Mouse (Mus musculus) right cerebral cortex, postnatal 14 days (tissue): Measurements from ENCODE around the gene Mtfr1l.
"Not testable (repeated sequence)": the region's sequence is repeated elsewhere in the genome, so short reads cannot be mapped to it uniquely, and the experiment has no call there.

Source experiments
- DNase-seq: peaks from one replicate; pipeline ENCODE4 v3.0.0; 2022

The Mtfr1l gene

GRCm38 (mm10) chr4:134514309-134514930 lies 20.8 kb downstream of the Mtfr1l start:
- DNase-seq = no peak

- DNase-seq = peak; percentile 72
Measured at GRCm38 (mm10) chr4:134512798-134513197, 22.4 kb downstream of the Mtfr1l start.

GRCm38 (mm10) chr4:134511730-134512129 lies 23.5 kb downstream of the Mtfr1l start:
- DNase-seq = no peak

GRCm38 (mm10) chr4:134510845-134511411 lies 24.3 kb downstream of the Mtfr1l start, which contains the start of gene Aunip:
TSS of gene Aunip (plus strand) at chr4:134510999.
- peak; percentile 94 for DNase-seq

- DNase-seq = no peak
Measured at GRCm38 (mm10) chr4:134510396-134510795, 24.8 kb downstream of the Mtfr1l start.

GRCm38 (mm10) chr4:134506713-134507112 lies 28.5 kb downstream of the Mtfr1l start:
- no peak for DNase-seq

- DNase-seq = no peak
Measured at GRCm38 (mm10) chr4:134505966-134506594, 29.1 kb downstream of the Mtfr1l start.

GRCm38 (mm10) chr4:134505303-134505789 lies 29.8 kb downstream of the Mtfr1l start:
- DNase-seq = no peak

GRCm38 (mm10) chr4:134503686-134504357 lies 31.4 kb downstream of the Mtfr1l start:
- no peak for DNase-seq

GRCm38 (mm10) chr4:134501095-134501494 lies 34.1 kb downstream of the Mtfr1l start:
- no peak for DNase-seq

- DNase-seq = not testable (repeated sequence)
Measured at GRCm38 (mm10) chr4:134498983-134499382, 36.2 kb downstream of the Mtfr1l start.

- no peak for DNase-seq
Measured at GRCm38 (mm10) chr4:134497986-134498731, 37.0 kb downstream of the Mtfr1l start.

- no peak for DNase-seq
Measured at GRCm38 (mm10) chr4:134497223-134497622, 38.0 kb downstream of the Mtfr1l start.

GRCm38 (mm10) chr4:134496595-134497210 lies 38.5 kb downstream of the Mtfr1l start, which contains the start of gene Paqr7:
TSS of gene Paqr7 (plus strand) at chr4:134496697.
- DNase-seq = peak; percentile 66

GRCm38 (mm10) chr4:134495546-134495923 lies 39.7 kb downstream of the Mtfr1l start:
- no peak for DNase-seq

GRCm38 (mm10) chr4:134494780-134495545 lies 40.2 kb downstream of the Mtfr1l start:
- no peak for DNase-seq

GRCm38 (mm10) chr4:134494161-134494560 lies 41.0 kb downstream of the Mtfr1l start:
- not testable (repeated sequence) for DNase-seq

- peak; percentile 48 for DNase-seq
Measured at GRCm38 (mm10) chr4:134491716-134492115, 43.5 kb downstream of the Mtfr1l start.

- no peak for DNase-seq
Measured at GRCm38 (mm10) chr4:134489986-134490665, 45.1 kb downstream of the Mtfr1l start.

GRCm38 (mm10) chr4:134488211-134488610 lies 47.0 kb downstream of the Mtfr1l start:
- DNase-seq = no peak
